Mouse (Mus musculus) midbrain, embryonic 11.5 days (tissue): ENCODE data around the gene M6pr. TPM values are rescaled to one million over a fixed set of nuclear protein-coding genes. Genes with fewer than 3 reads are reported as not detected.

Experiments
- ATAC-seq: fragments of 200-750 bp; cut with Nextera tagmentation; 2 replicates; pipeline ENCODE4 v1.8.0; 2017; ENCODE audit warnings: moderate TSS enrichment, moderate library complexity; ENCODE audit not compliant: low FRiP score
- DNase-seq: peaks from one replicate; pipeline ENCODE4 v3.0.0; 2015; ENCODE audit warnings: low spot score; ENCODE audit errors: missing footprints
- H3K27ac ChIP-seq: fragments of 300-500 bp; sonication (generic); 2 replicates; pipeline ENCODE4 v1.5.1; 2014; ENCODE audit warnings: low read depth, low read length
- H3K27me3 ChIP-seq: fragments of 300-500 bp; sonication (generic); 2 replicates; pipeline ENCODE4 v1.6.1; 2014; ENCODE audit warnings: mild to moderate bottlenecking, low read length, moderate library complexity, mixed read lengths; ENCODE audit not compliant: control insufficient read depth, insufficient read depth
- H3K36me3 ChIP-seq: fragments of 300-500 bp; sonication (generic); 2 replicates; pipeline ENCODE4 v1.6.1; 2014; ENCODE audit warnings: mild to moderate bottlenecking, low read length, moderate library complexity, mixed read lengths; ENCODE audit not compliant: control insufficient read depth, insufficient read depth
- H3K4me1 ChIP-seq: fragments of 300-500 bp; sonication (generic); 2 replicates; pipeline ENCODE4 v1.6.1; 2014; ENCODE audit warnings: low read length; ENCODE audit not compliant: control insufficient read depth, insufficient read depth
- H3K4me2 ChIP-seq: fragments of 300-500 bp; sonication (generic); 2 replicates; pipeline ENCODE4 v1.6.1; 2014; ENCODE audit warnings: mild to moderate bottlenecking, moderate library complexity
- H3K4me3 ChIP-seq: fragments of 300-500 bp; sonication (generic); 2 replicates; pipeline ENCODE4 v1.5.1; 2014; ENCODE audit warnings: low read depth, low read length
- H3K9ac ChIP-seq: fragments of 300-500 bp; sonication (generic); 2 replicates; pipeline ENCODE4 v1.6.1; 2014; ENCODE audit warnings: low read length
- H3K9me3 ChIP-seq: fragments of 300-500 bp; sonication (generic); 2 replicates; pipeline ENCODE4 v1.6.1; 2016; ENCODE audit warnings: low read length; ENCODE audit not compliant: control insufficient read depth
- WGBS: fragments of 180-500 bp; shearing (Covaris S2); extraction: QIAGEN DNeasy Blood & Tissue Kit; methylation state at CpG from one replicate; pipeline ENCODE4 v1.1.7; 2014; 5-methylcytosine and 5-hydroxymethylcytosine counted together
- polyA plus RNA-seq: library from polyadenylated mRNA; unstranded; fragments of >200 nt; fragmentation: Nextera tagmentation; extraction: Ambion mirVana; gene quantifications from 2 replicates; pipeline ENCODE4 v1.2.1, GENCODE M21; 2014

M6pr gene
- polyA plus RNA-seq, 1 experiment from 2014 or later = 89.9 TPM

DNA sequence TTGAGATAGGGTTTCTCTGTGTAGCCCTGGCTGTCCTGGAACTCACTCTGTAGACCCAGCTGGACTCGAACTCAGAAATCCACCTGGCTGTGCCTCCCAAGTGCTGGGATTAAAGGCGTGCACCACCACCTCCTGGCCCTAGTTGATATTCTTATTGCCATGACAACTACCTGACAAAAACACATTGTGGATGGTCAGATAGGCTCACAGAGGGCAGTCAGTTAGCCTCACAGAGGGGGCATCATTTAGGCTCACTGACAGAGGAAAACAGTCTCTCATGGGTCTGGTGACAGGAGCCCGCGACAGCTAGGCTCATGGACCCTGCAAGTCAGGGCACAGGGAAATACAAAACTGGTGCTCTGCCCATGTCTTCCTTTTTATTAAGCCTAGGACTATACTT, 24.2 kb upstream of the M6pr start:
- no peaks in the 10 kb centered on the region for H3K27me3 ChIP-seq
- no peak overlapping the region for H3K9ac ChIP-seq
- no peak overlapping the region for H3K4me2 ChIP-seq
- H3K4me3 ChIP-seq = no peak overlapping the region
- no peaks in the 10 kb centered on the region for H3K9me3 ChIP-seq
- H3K36me3 ChIP-seq = no peaks in the 10 kb centered on the region
- WGBS = 84% methylated on average over 4 of the region's 4 CpGs
- H3K4me1 ChIP-seq = no peaks in the 10 kb centered on the region
- H3K27ac ChIP-seq = no peak overlapping the region
- no peak for ATAC-seq
- DNase-seq = no peak

DNA sequence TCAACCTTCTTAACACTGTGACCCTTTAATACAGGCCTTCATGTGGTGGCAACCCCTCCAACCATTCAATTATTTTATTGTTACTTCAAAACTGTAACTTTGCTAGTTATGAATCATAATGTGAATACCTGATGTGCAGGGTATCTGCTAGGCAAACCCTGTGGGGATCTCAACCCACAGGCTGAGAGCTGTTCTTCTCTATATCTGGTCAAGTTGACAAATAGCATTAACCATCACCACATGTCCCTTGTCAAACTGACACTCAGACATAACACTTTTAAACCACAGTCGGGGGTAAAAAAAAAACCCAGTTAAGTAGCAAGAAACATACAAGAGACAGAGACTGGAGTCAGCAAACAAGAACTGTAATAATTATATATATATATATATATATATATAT, 23.7 kb upstream of the M6pr start:
- no peak overlapping the region for H3K4me3 ChIP-seq
- H3K27me3 ChIP-seq = no peaks in the 10 kb centered on the region
- 86% methylated on average over 1 of the region's 1 CpGs for WGBS
- H3K4me1 ChIP-seq = no peaks in the 10 kb centered on the region
- H3K36me3 ChIP-seq = no peaks in the 10 kb centered on the region
- no peaks in the 10 kb centered on the region for H3K9me3 ChIP-seq
- no peak overlapping the region for H3K9ac ChIP-seq
- DNase-seq (no peak), ATAC-seq (no peak)
- no peak overlapping the region for H3K27ac ChIP-seq
- H3K4me2 ChIP-seq = no peak overlapping the region

DNA sequence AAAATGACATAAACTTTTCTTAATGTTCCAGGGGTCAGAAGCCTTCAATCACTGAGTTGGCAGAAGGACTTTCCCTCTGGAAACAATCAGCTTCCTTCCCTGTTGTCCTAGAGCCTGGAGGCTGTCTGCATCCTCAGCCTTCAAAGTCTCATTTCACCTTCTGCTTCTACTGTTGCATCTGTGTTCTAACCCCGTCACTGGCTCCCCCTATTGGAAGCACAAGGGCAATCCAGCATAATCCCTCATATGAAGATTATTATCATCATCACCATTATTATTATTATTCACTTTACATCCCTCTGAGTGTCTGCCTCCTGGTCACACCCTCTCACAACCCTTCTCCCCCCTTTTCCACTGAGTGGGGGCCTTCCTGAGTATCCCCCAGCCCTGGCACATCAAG, 20.3 kb upstream of the M6pr start:
- H3K4me3 ChIP-seq = no peak overlapping the region
- H3K9ac ChIP-seq = no peak overlapping the region
- ATAC-seq (no peak), DNase-seq (no peak)
- H3K4me1 ChIP-seq = no peaks in the 10 kb centered on the region
- H3K4me2 ChIP-seq = no peak overlapping the region
- H3K9me3 ChIP-seq = no peaks in the 10 kb centered on the region
- H3K27me3 ChIP-seq = no peaks in the 10 kb centered on the region
- 46% methylated on average over 1 of the region's 1 CpGs for WGBS
- no peak overlapping the region for H3K27ac ChIP-seq
- no peaks in the 10 kb centered on the region for H3K36me3 ChIP-seq

DNA sequence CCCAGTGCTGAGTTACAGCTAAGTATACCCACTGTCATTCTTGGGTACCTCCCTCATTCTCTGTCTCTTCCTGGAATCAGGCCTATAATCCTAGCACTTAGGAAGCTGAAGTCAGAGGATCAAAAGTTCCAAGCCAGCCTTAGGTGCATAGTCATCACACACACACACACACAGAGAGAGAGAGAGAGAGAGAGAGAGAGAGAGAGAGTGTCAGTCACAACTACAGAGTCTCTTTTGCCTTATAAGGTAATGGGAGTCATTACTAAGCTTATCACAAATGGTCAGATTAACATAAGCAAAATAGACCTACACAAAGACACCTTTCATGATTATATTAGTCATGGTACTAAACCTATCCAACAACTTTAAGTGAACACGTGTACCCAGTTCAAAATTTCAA, 19.2 kb upstream of the M6pr start:
- H3K9me3 ChIP-seq = no peaks in the 10 kb centered on the region
- WGBS = 68% methylated on average over 1 of the region's 1 CpGs
- DNase-seq = no peak

DNA sequence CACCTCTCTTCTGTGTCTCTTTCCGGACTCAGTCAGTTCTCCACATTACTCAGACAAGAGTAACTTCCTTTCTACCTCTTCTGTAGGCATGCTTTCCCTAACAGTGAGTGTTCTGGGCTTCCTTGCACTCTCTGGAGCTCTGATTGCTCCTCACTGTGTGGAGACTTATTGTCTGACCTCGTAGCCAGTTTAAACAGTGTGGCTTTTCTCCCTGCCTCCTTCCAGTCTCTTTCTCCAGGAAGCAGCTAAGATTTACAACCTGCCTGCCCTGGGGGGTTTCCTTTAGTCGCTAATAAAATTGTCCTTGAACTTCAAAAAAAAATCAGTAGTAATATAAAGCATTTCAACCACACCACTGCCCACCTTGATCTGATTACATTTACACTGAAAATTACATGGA, 18.3 kb upstream of the M6pr start:
- H3K4me2 ChIP-seq = no peak overlapping the region
- no peaks in the 10 kb centered on the region for H3K4me1 ChIP-seq
- no peaks in the 10 kb centered on the region for H3K9me3 ChIP-seq
- no peak for ATAC-seq
- H3K36me3 ChIP-seq = no peaks in the 10 kb centered on the region
- WGBS = 73% methylated on average over 3 of the region's 3 CpGs
- H3K27ac ChIP-seq = no peak overlapping the region
- no peaks in the 10 kb centered on the region for H3K27me3 ChIP-seq
- no peak overlapping the region for H3K9ac ChIP-seq
- no peak for DNase-seq
- H3K4me3 ChIP-seq = no peak overlapping the region

More for the DNA sequence above, 19.2 kb upstream of the M6pr start:
- H3K4me3 ChIP-seq = no peak overlapping the region
- no peak overlapping the region for H3K9ac ChIP-seq
- no peaks in the 10 kb centered on the region for H3K27me3 ChIP-seq
- H3K36me3 ChIP-seq = no peaks in the 10 kb centered on the region
- no peaks in the 10 kb centered on the region for H3K4me1 ChIP-seq
- no peak for ATAC-seq
- H3K4me2 ChIP-seq = no peak overlapping the region
- H3K27ac ChIP-seq = no peak overlapping the region

DNA sequence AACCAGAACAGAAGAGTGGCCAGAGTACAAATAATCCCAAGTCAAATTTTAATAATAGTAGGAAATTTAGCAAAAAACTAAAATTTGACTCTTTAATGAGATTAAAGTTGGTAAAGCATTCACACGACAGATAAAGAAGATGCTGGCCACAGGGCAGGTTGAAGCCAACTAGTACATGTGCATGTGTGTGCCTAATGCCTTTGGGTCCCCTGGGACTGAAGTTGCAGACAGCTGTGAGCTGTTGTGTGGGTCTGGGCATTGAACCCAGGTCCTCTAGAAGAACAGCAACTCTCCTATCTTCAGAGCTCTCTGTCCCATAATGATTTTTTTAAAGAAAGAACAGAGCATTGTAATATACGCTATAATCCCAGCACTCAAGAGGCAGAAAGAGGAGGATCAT, 17.3 kb upstream of the M6pr start:
- Histone ChIP-seq H3K9ac (no peak overlapping the region), H3K9me3 (no peaks in the 10 kb centered on the region), H3K27me3 (no peaks in the 10 kb centered on the region), H3K4me3 (no peak overlapping the region), H3K36me3 (no peaks in the 10 kb centered on the region), H3K4me2 (no peak overlapping the region), H3K4me1 (no peaks in the 10 kb centered on the region), H3K27ac (no peak overlapping the region)
- 94% methylated on average over 2 of the region's 2 CpGs for WGBS
- ATAC-seq (no peak), DNase-seq (no peak)

DNA sequence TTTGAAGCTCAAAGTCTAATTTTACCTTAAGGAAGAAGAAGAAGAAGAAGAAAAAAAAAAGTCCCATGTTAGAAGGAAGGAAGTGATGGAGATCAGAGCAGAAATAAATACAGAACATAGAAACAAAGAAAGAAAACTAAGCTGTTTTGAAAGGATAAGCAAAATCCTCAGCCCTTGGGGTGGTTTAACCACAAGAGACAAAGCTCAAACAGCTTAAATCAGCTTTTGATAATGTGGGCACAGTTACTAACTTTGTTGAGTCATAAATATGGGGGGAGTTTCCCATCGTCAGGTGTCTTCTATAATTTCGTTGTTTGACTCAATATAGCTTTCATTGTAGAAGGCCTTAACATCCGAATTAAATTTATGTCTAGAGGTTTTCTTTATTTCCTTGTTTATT, 16.8 kb upstream of the M6pr start:
- no peak overlapping the region for H3K9ac ChIP-seq
- WGBS = 87% methylated on average over 3 of the region's 3 CpGs
- H3K4me1 ChIP-seq = no peaks in the 10 kb centered on the region
- no peak overlapping the region for H3K4me2 ChIP-seq
- no peak for ATAC-seq
- no peaks in the 10 kb centered on the region for H3K36me3 ChIP-seq
- no peak overlapping the region for H3K27ac ChIP-seq
- no peak overlapping the region for H3K4me3 ChIP-seq
- no peaks in the 10 kb centered on the region for H3K27me3 ChIP-seq
- DNase-seq = no peak
- H3K9me3 ChIP-seq = no peaks in the 10 kb centered on the region

DNA sequence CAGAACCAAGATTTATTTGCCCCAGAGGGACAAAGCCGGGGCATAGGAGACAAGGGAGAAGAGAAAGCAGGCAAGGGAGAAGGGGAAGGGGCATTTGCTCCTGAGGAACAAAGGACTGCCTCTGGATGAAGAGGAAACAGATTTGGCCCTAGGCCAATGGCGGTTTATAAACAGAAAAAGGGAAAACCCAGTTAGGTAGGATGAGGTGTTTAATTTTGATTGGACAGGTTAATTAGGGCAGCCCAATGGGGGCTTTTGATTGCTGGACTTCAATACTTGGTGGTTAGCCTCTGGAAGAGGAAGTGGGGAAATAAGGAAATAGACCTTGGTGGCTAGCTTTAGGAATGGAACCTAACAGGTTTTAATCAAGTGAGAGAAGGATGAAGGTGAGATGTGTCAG, 16.3 kb upstream of the M6pr start:
- H3K4me2 ChIP-seq = no peak overlapping the region
- no peak overlapping the region for H3K27ac ChIP-seq
- ATAC-seq (no peak), DNase-seq (no peak)
- peaks cover 3% of the 10 kb centered on the region; the same call in 1 of the 2 replicates for H3K4me1 ChIP-seq
- H3K9me3 ChIP-seq = no peaks in the 10 kb centered on the region
- no peaks in the 10 kb centered on the region for H3K27me3 ChIP-seq
- no peak overlapping the region for H3K4me3 ChIP-seq
- no peaks in the 10 kb centered on the region for H3K36me3 ChIP-seq
- 80% methylated on average over 2 of the region's 2 CpGs for WGBS
- no peak overlapping the region for H3K9ac ChIP-seq

DNA sequence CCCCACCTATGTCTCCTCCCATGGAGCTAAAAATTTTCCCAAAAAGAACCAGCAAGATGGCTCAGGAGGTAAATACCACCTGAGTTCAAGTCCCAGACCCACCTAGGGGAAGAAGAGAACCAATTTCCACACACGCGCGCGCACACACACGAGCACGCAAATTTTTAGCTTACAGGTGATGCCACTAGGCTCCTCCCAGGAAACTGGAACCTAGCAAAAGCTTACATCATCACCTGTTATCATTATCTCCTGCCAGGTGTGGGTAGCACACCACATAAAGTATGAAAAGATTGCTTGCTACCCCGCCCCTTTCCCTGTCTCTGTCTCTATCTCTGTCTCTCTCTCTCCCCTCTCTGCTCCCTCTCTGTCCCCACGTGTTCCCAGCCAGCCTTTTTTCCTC, 15.4 kb upstream of the M6pr start:
- no peaks in the 10 kb centered on the region for H3K27me3 ChIP-seq
- peaks cover 3% of the 10 kb centered on the region; the same call in 1 of the 2 replicates for H3K4me1 ChIP-seq
- no peak for DNase-seq
- no peaks in the 10 kb centered on the region for H3K36me3 ChIP-seq
- H3K9ac ChIP-seq = no peak overlapping the region
- H3K27ac ChIP-seq = no peak overlapping the region
- no peak overlapping the region for H3K4me2 ChIP-seq
- no peaks in the 10 kb centered on the region for H3K9me3 ChIP-seq
- ATAC-seq = no peak
- H3K4me3 ChIP-seq = no peak overlapping the region
- WGBS = 90% methylated on average over 8 of the region's 8 CpGs

DNA sequence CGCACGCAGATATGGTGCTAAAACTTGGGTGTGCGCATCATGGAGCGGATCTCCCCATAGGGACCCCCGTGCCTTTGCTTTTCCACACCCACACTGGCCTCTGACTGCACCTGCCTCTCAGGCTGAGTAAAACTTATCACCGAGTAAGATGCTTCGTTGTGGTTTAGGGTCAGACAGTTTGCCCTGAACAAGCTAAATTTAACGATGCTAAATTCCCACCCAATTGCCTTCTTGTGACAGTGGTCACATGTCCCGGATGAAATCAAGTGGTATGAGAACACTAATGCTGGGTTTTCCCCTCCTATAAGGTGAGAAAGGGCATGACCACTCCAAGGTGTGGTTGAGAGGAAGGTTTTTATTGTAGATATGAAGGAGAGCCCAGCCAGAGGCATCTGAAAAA, 14.7 kb upstream of the M6pr start:
- WGBS = 92% methylated on average over 9 of the region's 9 CpGs
- Histone ChIP-seq H3K4me3 (no peak overlapping the region), H3K4me2 (no peak overlapping the region), H3K9ac (no peak overlapping the region), H3K27ac (no peak overlapping the region), H3K27me3 (no peaks in the 10 kb centered on the region), H3K4me1 (peaks cover 3% of the 10 kb centered on the region; the same call in 1 of the 2 replicates), H3K36me3 (no peaks in the 10 kb centered on the region), H3K9me3 (no peaks in the 10 kb centered on the region)
- no peak for ATAC-seq
- no peak for DNase-seq
